Mouse (Mus musculus): ENCODE results near the gene Gm5105. TPM values are rescaled to one million over a fixed set of nuclear protein-coding genes. Genes with fewer than 3 reads are reported as not detected.
A peak's percentile ranks its signal among the peaks of the same experiment; 100 is the strongest.

Gene Gm5105
- polyA plus RNA-seq, 1 experiment from 2014 or later, result 0.12 TPM

- Histone ChIP-seq H3K27ac (no peak overlapping the region), H3K9me3 (no peaks in the 10 kb centered on the region), H3K9ac (no peak overlapping the region), H3K36me3 (no peaks in the 10 kb centered on the region), H3K27me3 (no peaks in the 10 kb centered on the region), H3K4me1 (replicated peaks) (no peaks in the 10 kb centered on the region), H3K4me3 (no peak overlapping the region), H3K4me2 (no peak overlapping the region)
- 77% methylated on average over 7 of the region's 7 CpGs for WGBS
- no peak for ATAC-seq (ENCODE audit: low FRiP score)
These were observed 23.9 kb downstream of the Gm5105 start for GRCm38 (mm10) chr3:138043316-138043715.

- Histone ChIP-seq H3K36me3 (no peaks in the 10 kb centered on the region), H3K27ac (no peak overlapping the region), H3K4me2 (no peak overlapping the region), H3K9me3 (no peaks in the 10 kb centered on the region), H3K9ac (no peak overlapping the region), H3K4me1 (replicated peaks) (no peaks in the 10 kb centered on the region), H3K27me3 (no peaks in the 10 kb centered on the region), H3K4me3 (no peak overlapping the region)
- peak; percentile 73; the same call in 1 of the 2 replicates for ATAC-seq (ENCODE audit: low FRiP score)
- 49% methylated on average over 3 of the region's 3 CpGs for WGBS
These were observed 25.4 kb downstream of the Gm5105 start for GRCm38 (mm10) chr3:138041591-138042301.

DNA sequence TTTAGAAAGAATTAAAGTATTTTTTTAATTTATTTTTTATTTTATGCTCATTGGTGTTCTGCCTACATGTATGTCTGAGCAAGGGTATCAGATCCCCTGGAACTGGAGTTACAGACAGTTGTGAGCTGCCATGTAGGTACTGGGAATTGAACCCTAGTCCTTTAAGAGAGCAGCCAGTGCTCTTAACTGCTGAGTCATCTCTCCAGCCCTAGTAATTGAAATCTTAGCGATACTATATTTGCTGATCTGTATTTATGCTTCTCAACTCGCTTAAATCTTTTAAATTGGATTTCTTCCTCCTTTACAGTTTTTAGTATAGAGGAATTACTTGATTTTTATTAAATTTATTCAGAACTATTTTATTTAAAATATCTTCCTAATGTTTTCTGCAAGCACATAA is 26.2 kb downstream of the Gm5105 start:
- Histone ChIP-seq H3K4me3 (no peak overlapping the region), H3K36me3 (no peaks in the 10 kb centered on the region), H3K4me2 (no peak overlapping the region), H3K27ac (no peak overlapping the region), H3K9me3 (no peaks in the 10 kb centered on the region), H3K9ac (no peak overlapping the region), H3K27me3 (no peaks in the 10 kb centered on the region), H3K4me1 (replicated peaks) (no peaks in the 10 kb centered on the region)
- WGBS, result 73% methylated on average over 2 of the region's 2 CpGs
- ATAC-seq (ENCODE audit: low FRiP score), result no peak

DNA sequence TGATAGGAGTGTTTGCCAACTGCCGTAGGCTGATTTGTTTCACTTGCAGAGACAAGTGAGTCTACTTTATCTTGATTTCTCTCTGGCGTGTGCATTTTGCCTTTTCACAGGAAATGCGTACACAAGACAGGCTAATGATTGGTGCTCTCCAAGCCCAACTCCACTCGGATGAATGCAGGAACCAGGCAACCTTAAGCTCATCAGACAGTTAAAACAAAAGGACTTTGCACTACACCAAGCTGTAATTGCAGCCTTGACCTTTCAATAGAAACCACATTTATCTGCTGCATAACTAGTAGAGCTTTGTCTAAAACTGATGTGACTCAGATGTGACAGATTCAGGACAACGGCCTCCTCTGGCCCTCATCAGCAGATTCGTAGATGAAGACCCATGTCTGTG is 33.2 kb downstream of the Gm5105 start:
- H3K9ac ChIP-seq, result no peak overlapping the region
- H3K4me1 ChIP-seq (replicated peaks), result no peaks in the 10 kb centered on the region
- no peak for ATAC-seq (ENCODE audit: low FRiP score)
- H3K4me2 ChIP-seq, result no peak overlapping the region
- H3K4me3 ChIP-seq, result no peak overlapping the region
- no peaks in the 10 kb centered on the region for H3K9me3 ChIP-seq
- WGBS, result 88% methylated on average over 6 of the region's 6 CpGs
- H3K36me3 ChIP-seq, result no peaks in the 10 kb centered on the region
- H3K27me3 ChIP-seq, result no peaks in the 10 kb centered on the region
- no peak overlapping the region for H3K27ac ChIP-seq

DNA sequence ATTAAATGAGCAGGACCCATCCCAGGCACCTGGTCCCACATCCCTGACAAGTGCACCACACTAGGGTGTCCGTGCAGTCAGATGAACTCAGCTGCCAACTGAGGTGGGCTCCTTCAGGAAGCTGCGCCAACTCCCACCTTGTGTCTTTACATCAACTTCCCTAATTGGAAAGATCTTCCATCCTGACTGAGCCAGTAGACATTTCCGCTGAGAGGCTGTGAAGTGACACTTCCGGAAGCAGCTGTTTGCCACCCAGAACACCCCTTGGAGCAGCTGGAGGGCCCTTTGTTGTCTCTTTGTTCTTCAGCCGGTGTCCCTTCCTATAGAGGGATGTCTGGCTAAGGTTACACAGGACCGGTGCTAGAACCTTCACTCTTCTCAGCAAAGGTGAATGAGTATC is 36.6 kb downstream of the Gm5105 start:
- H3K4me3 ChIP-seq, result no peak overlapping the region
- no peak overlapping the region for H3K27ac ChIP-seq
- no peak overlapping the region for H3K9ac ChIP-seq
- WGBS, result 84% methylated on average over 6 of the region's 6 CpGs
- no peaks in the 10 kb centered on the region for H3K36me3 ChIP-seq
- no peaks in the 10 kb centered on the region for H3K9me3 ChIP-seq
- H3K4me1 ChIP-seq (replicated peaks), result no peaks in the 10 kb centered on the region
- no peak overlapping the region for H3K4me2 ChIP-seq
- H3K27me3 ChIP-seq, result no peaks in the 10 kb centered on the region
- no peak for ATAC-seq (ENCODE audit: low FRiP score)

DNA sequence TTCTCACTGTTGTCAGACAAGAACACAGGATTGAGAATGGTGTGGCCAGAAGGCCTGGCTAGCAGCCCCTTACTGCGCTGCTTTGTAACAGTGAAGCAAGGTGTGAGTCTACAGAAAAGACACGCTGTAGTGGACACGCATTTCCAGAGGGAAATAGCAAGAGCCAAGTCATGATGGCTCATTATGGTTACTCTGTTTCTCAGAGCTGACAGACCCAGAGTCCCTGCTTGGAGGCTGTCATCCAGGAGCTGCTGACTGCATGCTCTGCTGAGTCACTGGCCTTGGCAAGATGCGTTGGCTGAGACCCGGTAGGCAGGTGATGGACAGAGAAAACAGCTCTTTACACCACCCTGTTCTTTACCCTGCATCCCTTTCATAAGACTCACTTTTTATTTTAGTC is 37.8 kb downstream of the Gm5105 start:
- Histone ChIP-seq H3K9me3 (no peaks in the 10 kb centered on the region), H3K36me3 (no peaks in the 10 kb centered on the region), H3K9ac (no peak overlapping the region), H3K27me3 (no peaks in the 10 kb centered on the region), H3K4me3 (no peak overlapping the region), H3K4me2 (no peak overlapping the region), H3K27ac (no peak overlapping the region), H3K4me1 (replicated peaks) (no peaks in the 10 kb centered on the region)
- ATAC-seq (ENCODE audit: low FRiP score), result no peak
- 90% methylated on average over 5 of the region's 5 CpGs for WGBS

DNA sequence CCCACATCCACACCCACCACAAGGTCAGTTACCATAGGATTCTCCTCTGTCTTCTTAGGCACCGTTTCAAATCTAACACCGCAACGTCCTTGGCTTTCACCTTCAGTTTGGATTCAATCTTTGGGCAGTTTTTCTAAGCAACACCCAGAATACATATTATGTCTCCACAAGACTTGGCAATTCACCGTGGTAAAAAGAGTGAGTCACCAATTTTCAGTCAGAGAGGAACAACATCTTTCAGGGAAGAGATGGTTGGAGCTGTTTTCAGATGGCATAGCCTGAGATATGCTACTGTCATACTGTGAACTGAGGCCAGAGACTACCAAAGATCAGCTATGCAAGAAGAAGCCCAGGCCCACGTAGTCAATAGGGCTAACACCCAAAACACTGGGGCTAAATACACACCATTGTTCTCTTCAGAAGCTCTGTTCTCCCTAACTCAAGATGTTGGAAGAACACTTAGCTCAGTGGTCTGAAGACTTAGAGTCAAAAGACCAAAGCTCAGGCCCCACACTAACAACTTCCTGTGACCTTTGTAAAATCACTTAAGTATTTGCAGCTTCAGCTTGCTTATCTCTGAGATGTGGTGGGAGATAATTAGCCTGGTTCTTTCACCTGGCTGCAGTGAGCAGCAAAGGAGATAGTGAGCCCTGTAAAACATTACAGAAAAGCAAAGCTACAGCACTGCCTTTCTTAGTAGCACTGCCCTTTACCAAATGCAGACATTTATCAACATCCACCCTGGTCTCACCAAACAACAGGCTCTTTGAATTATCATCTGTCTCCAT is 39.4 kb downstream of the Gm5105 start:
- H3K9me3 ChIP-seq, result no peaks in the 10 kb centered on the region
- H3K4me3 ChIP-seq, result no peak overlapping the region
- H3K36me3 ChIP-seq, result no peaks in the 10 kb centered on the region
- no peak overlapping the region for H3K9ac ChIP-seq
- ATAC-seq (ENCODE audit: low FRiP score), result no peak
- 79% methylated on average over 5 of the region's 5 CpGs for WGBS
- H3K4me1 ChIP-seq (replicated peaks), result no peaks in the 10 kb centered on the region
- no peak overlapping the region for H3K27ac ChIP-seq
- H3K4me2 ChIP-seq, result no peak overlapping the region
- no peaks in the 10 kb centered on the region for H3K27me3 ChIP-seq

GRCm38 (mm10) chr3:138026286-138026685 is 40.9 kb downstream of the Gm5105 start:
- WGBS, result 83% methylated on average over 10 of the region's 10 CpGs
- no peak overlapping the region for H3K9ac ChIP-seq
- no peaks in the 10 kb centered on the region for H3K4me1 ChIP-seq (replicated peaks)
- no peak overlapping the region for H3K4me3 ChIP-seq
- no peak overlapping the region for H3K27ac ChIP-seq
- H3K27me3 ChIP-seq, result no peaks in the 10 kb centered on the region
- H3K4me2 ChIP-seq, result no peak overlapping the region
- no peaks in the 10 kb centered on the region for H3K36me3 ChIP-seq
- H3K9me3 ChIP-seq, result no peaks in the 10 kb centered on the region
- ATAC-seq (ENCODE audit: low FRiP score), result no peak

DNA sequence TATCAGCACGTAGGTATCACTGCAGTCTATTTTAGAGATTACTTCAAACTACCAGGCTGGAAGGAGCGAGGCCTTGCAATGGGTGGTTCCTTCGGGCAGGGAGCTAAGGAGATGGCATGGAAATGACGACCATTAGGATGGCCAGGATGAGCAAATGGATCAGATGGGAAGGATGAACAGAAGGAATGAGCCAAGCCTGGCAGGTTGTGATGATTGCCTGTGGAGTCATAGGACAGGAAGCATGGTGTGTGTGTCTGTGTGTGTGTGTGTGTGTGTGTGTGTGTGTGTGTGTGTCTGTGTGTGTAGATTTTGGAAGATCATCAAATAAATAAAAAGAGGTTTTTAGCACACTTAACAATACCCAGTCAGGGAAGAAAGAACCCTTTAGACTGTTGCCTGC is 44.5 kb downstream of the Gm5105 start:
- no peak overlapping the region for H3K9ac ChIP-seq
- H3K36me3 ChIP-seq, result no peaks in the 10 kb centered on the region
- no peaks in the 10 kb centered on the region for H3K9me3 ChIP-seq
- H3K27me3 ChIP-seq, result no peaks in the 10 kb centered on the region
- WGBS, result 86% methylated on average over 4 of the region's 4 CpGs
- no peak overlapping the region for H3K4me2 ChIP-seq
- no peak overlapping the region for H3K4me3 ChIP-seq
- H3K27ac ChIP-seq, result no peak overlapping the region
- ATAC-seq (ENCODE audit: low FRiP score), result no peak
- no peaks in the 10 kb centered on the region for H3K4me1 ChIP-seq (replicated peaks)

- no peaks in the 10 kb centered on the region for H3K9me3 ChIP-seq
- no peak overlapping the region for H3K27ac ChIP-seq
- no peaks in the 10 kb centered on the region for H3K27me3 ChIP-seq
- no peak overlapping the region for H3K4me3 ChIP-seq
- no peaks in the 10 kb centered on the region for H3K36me3 ChIP-seq
- H3K4me2 ChIP-seq, result no peak overlapping the region
- no peak overlapping the region for H3K9ac ChIP-seq
- H3K4me1 ChIP-seq (replicated peaks), result peaks cover under 1% of the 10 kb centered on the region; the same call in 1 of the 2 replicates
- ATAC-seq (ENCODE audit: low FRiP score), result no peak
- 82% methylated on average over 4 of the region's 4 CpGs for WGBS
These were observed 45.2 kb downstream of the Gm5105 start for GRCm38 (mm10) chr3:138022003-138022402.

- 47% methylated on average over 12 of the region's 12 CpGs for WGBS
- Histone ChIP-seq H3K9ac (no peak overlapping the region), H3K9me3 (no peaks in the 10 kb centered on the region), H3K4me1 (replicated peaks) (peaks cover 2% of the 10 kb centered on the region; the same call in 1 of the 2 replicates), H3K4me2 (peak overlapping the region; percentile 36), H3K36me3 (no peaks in the 10 kb centered on the region), H3K27ac (peak overlapping the region; percentile 46), H3K27me3 (no peaks in the 10 kb centered on the region), H3K4me3 (peak overlapping the region; percentile 8; the same call in 1 of the 2 replicates)
- peak; percentile 78 for ATAC-seq (ENCODE audit: low FRiP score)
These were observed 50.4 kb downstream of the Gm5105 start for GRCm38 (mm10) chr3:138016810-138017209.

GRCm38 (mm10) chr3:138014725-138015124 is 52.5 kb downstream of the Gm5105 start:
- Histone ChIP-seq H3K36me3 (no peaks in the 10 kb centered on the region), H3K27me3 (no peaks in the 10 kb centered on the region), H3K4me2 (no peak overlapping the region), H3K9ac (no peak overlapping the region), H3K27ac (no peak overlapping the region), H3K9me3 (no peaks in the 10 kb centered on the region), H3K4me1 (replicated peaks) (peaks cover 2% of the 10 kb centered on the region; the same call in 1 of the 2 replicates), H3K4me3 (no peak overlapping the region)
- no peak for ATAC-seq (ENCODE audit: low FRiP score)
- 89% methylated on average over 2 of the region's 2 CpGs for WGBS

- Histone ChIP-seq H3K9me3 (no peaks in the 10 kb centered on the region), H3K27me3 (no peaks in the 10 kb centered on the region), H3K27ac (no peak overlapping the region), H3K36me3 (no peaks in the 10 kb centered on the region), H3K4me2 (no peak overlapping the region), H3K4me3 (no peak overlapping the region), H3K9ac (no peak overlapping the region), H3K4me1 (replicated peaks) (peaks cover 2% of the 10 kb centered on the region; the same call in 1 of the 2 replicates)
- WGBS, result 66% methylated on average over 4 of the region's 4 CpGs
- no peak for ATAC-seq (ENCODE audit: low FRiP score)
These were observed 54.8 kb downstream of the Gm5105 start for GRCm38 (mm10) chr3:138012351-138012750.
